Mouse (Mus musculus) lung, postnatal 0 days (tissue): ENCODE data around the gene Apc2. TPM values are rescaled to one million over a fixed set of nuclear protein-coding genes. Genes with fewer than 3 reads are reported as not detected.

Experiments used
- ATAC-seq: fragments of 200-750 bp; cut with Nextera tagmentation; 2 replicates; pipeline ENCODE4 v1.8.0; 2017; ENCODE audit warnings: moderate library complexity
- DNase-seq: peaks from one replicate; pipeline ENCODE4 v3.0.0-alpha.2; 2016; ENCODE audit warnings: low spot score
- H3K27ac ChIP-seq: fragments of 300-500 bp; sonication (generic); 2 replicates; pipeline ENCODE4 v1.5.1; 2014; ENCODE audit warnings: antibody characterized with exemption, mild to moderate bottlenecking, low read length, mixed read lengths
- H3K27me3 ChIP-seq: fragments of 300-500 bp; sonication (generic); replicated peaks from 2 replicates; pipeline ENCODE4 v1.6.1; 2014; ENCODE audit warnings: low read length, mixed read lengths; ENCODE audit not compliant: insufficient read depth
- H3K36me3 ChIP-seq: fragments of 300-500 bp; sonication (generic); 2 replicates; pipeline ENCODE4 v1.6.1; 2014; ENCODE audit warnings: low read length, mixed read lengths; ENCODE audit not compliant: insufficient read depth
- H3K4me1 ChIP-seq: fragments of 300-500 bp; sonication (generic); 2 replicates; pipeline ENCODE4 v1.6.1; 2014; ENCODE audit warnings: antibody characterized with exemption, low read depth, low read length, mixed read lengths; ENCODE audit not compliant: insufficient read depth
- H3K4me2 ChIP-seq: fragments of 300-500 bp; sonication (generic); replicated peaks from 2 replicates; pipeline ENCODE4 v1.6.1; 2014; ENCODE audit warnings: low read depth, mild to moderate bottlenecking, low read length, moderate library complexity, mixed read lengths
- H3K4me3 ChIP-seq: fragments of 300-500 bp; sonication (generic); 2 replicates; pipeline ENCODE4 v1.5.1; 2014; ENCODE audit warnings: low read depth, low read length
- H3K9ac ChIP-seq: fragments of 300-500 bp; sonication (generic); replicated peaks from 2 replicates; pipeline ENCODE4 v1.6.1; 2014; ENCODE audit warnings: low read depth, mild to moderate bottlenecking
- H3K9me3 ChIP-seq: fragments of 300-500 bp; sonication (generic); 2 replicates; pipeline ENCODE4 v1.6.1; 2016; ENCODE audit warnings: low read length, mixed read lengths
- CTCF ChIP-seq: IDR thresholded peaks from 2 replicates; pipeline ENCODE4 v1.5.1; 2016; ENCODE audit warnings: antibody characterized with exemption, mild to moderate bottlenecking
- EP300 ChIP-seq: IDR thresholded peaks from 2 replicates; pipeline ENCODE4 v1.6.1; 2016; ENCODE audit warnings: antibody characterized with exemption, mild to moderate bottlenecking, control low read depth
- WGBS: fragments of 180-500 bp; shearing (Covaris S2); extraction: QIAGEN DNeasy Blood & Tissue Kit; methylation state at CpG from one replicate; pipeline ENCODE4 v1.1.7; 2014; 5-methylcytosine and 5-hydroxymethylcytosine counted together
- polyA plus RNA-seq: library from polyadenylated mRNA; unstranded; fragments of >200 nt; fragmentation: Nextera tagmentation; extraction: Ambion mirVana; gene quantifications from 2 replicates; pipeline ENCODE4 v1.2.1, GENCODE M21; 2015

Apc2 gene
- polyA plus RNA-seq, 1 experiment from 2014 or later = 0.85 TPM

GRCm38 (mm10) chr10:80355431-80355830, 59.7 kb downstream of the Apc2 start:
- Histone ChIP-seq H3K4me3 (no peak overlapping the region), H3K4me2 (no peak overlapping the region), H3K9ac (no peak overlapping the region), H3K9me3 (no peaks in the 10 kb centered on the region), H3K4me1 (no peaks in the 10 kb centered on the region), H3K27ac (no peak overlapping the region), H3K36me3 (no peaks in the 10 kb centered on the region), H3K27me3 (peaks cover 46% of the 10 kb centered on the region)
- TF ChIP-seq CTCF = no peak
- TF ChIP-seq EP300 = no peak
- no peak for ATAC-seq
- no peak for DNase-seq
- 8% methylated on average over 7 of the region's 9 CpGs for WGBS

- no peak within 1 kb of the TSS; the same call in 1 of the 2 replicates for H3K4me3 ChIP-seq
- no peaks in the 10 kb centered on the region for H3K36me3 ChIP-seq
- peak within 1 kb of the TSS; percentile 19 for H3K4me2 ChIP-seq
- no peaks in the 10 kb centered on the region for H3K4me1 ChIP-seq
- WGBS = 3% methylated on average over 45 of the region's 53 CpGs
- H3K9me3 ChIP-seq = no peaks in the 10 kb centered on the region
- no peak within 1 kb of the TSS for H3K9ac ChIP-seq
- no peak for DNase-seq
- H3K27ac ChIP-seq = no peak within 1 kb of the TSS
- peaks cover 41% of the 10 kb centered on the region for H3K27me3 ChIP-seq
- ATAC-seq = no peak
- TF ChIP-seq CTCF (no peak), EP300 (no peak)
Observed at GRCm38 (mm10) chr10:80356001-80356682, 60.4 kb downstream of the Apc2 start, which contains the start of gene Plk5. Gene Plk5 (plus strand): TSS chr10:80356459.

GRCm38 (mm10) chr10:80356737-80357136, 61.0 kb downstream of the Apc2 start:
- Histone ChIP-seq H3K4me2 (peak overlapping the region; percentile 19), H3K9me3 (no peaks in the 10 kb centered on the region), H3K36me3 (no peaks in the 10 kb centered on the region), H3K4me3 (no peak overlapping the region; the same call in 1 of the 2 replicates), H3K9ac (no peak overlapping the region), H3K4me1 (no peaks in the 10 kb centered on the region), H3K27ac (no peak overlapping the region), H3K27me3 (peaks cover 41% of the 10 kb centered on the region)
- 3% methylated on average over 33 of the region's 34 CpGs for WGBS
- no peak for DNase-seq
- ATAC-seq = no peak
- no peak for TF ChIP-seq EP300
- no peak for TF ChIP-seq CTCF

GRCm38 (mm10) chr10:80357336-80357735, 61.6 kb downstream of the Apc2 start:
- H3K4me3 ChIP-seq = no peak overlapping the region
- H3K27ac ChIP-seq = no peak overlapping the region
- no peaks in the 10 kb centered on the region for H3K4me1 ChIP-seq
- ATAC-seq (no peak), DNase-seq (no peak)
- TF ChIP-seq EP300 (no peak), CTCF (no peak)
- H3K27me3 ChIP-seq = peaks cover 41% of the 10 kb centered on the region
- no peaks in the 10 kb centered on the region for H3K36me3 ChIP-seq
- WGBS = 28% methylated on average over 7 of the region's 7 CpGs
- no peaks in the 10 kb centered on the region for H3K9me3 ChIP-seq
- peak overlapping the region; percentile 39 for H3K4me2 ChIP-seq
- no peak overlapping the region for H3K9ac ChIP-seq

GRCm38 (mm10) chr10:80357994-80358639, 62.3 kb downstream of the Apc2 start:
- Histone ChIP-seq H3K27me3 (peaks cover 41% of the 10 kb centered on the region), H3K9ac (no peak overlapping the region), H3K27ac (no peak overlapping the region), H3K4me1 (no peaks in the 10 kb centered on the region), H3K9me3 (no peaks in the 10 kb centered on the region), H3K36me3 (no peaks in the 10 kb centered on the region), H3K4me3 (no peak overlapping the region), H3K4me2 (peak overlapping the region; percentile 39)
- peak; percentile 41; the same call in 1 of the 2 replicates for TF ChIP-seq CTCF
- TF ChIP-seq EP300 = no peak
- DNase-seq (peak; percentile 52), ATAC-seq (peak; percentile 75)
- 7% methylated on average over 29 of the region's 31 CpGs for WGBS

- WGBS = 43% methylated on average over 6 of the region's 6 CpGs
- Histone ChIP-seq H3K27ac (no peak overlapping the region), H3K9ac (no peak overlapping the region), H3K27me3 (0 out of 2 replicates have a peak, but pooled peaks cover under 1% of the 10 kb centered on the region), H3K4me2 (no peak overlapping the region), H3K4me1 (no peaks in the 10 kb centered on the region), H3K4me3 (no peak overlapping the region), H3K9me3 (no peaks in the 10 kb centered on the region), H3K36me3 (no peaks in the 10 kb centered on the region)
- DNase-seq = no peak
- no peak for ATAC-seq
- TF ChIP-seq EP300 = no peak
- TF ChIP-seq CTCF = no peak
Observed at GRCm38 (mm10) chr10:80363734-80364133, 68.0 kb downstream of the Apc2 start.
